ENCODE assay signal across 24 mouse cellular contexts in the genomic region with DNA sequence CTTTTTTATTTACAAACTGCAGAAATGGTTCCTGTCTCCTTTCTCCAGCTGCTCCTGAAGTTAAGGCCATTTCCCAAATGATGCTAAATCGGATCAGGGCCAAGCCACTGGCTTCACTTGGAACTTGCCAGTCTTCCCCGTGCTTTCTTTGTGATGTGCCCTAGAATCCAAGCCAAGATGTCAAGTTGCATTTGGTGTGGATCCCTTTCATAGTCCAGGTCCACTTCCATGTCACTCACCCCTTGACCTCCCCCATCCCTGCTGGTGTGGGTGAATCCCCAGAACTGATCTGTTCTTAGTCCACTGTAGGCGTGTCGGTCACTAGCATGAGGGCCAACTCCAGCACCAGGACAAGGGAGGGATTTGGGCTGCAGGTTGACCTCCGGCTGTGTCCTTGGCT.
"Had no signal": no experiment of that assay in that cellular context is flagged by ENCODE, and none has a peak within 500 bp of the region (broad histone marks: within the 10 kb centered on the region; RNA-seq: fewer than 3 reads in every experiment).

No protein-coding gene starts in this region.

- H3K4me3 ChIP-seq: embryonic facial prominence, embryonic 10.5 days; embryonic facial prominence, embryonic 12.5 days; embryonic facial prominence, embryonic 13.5 days; embryonic facial prominence, embryonic 15.5 days; erythroblast, embryonic 14.5 days; forebrain, embryonic 10.5 days; forebrain, embryonic 12.5 days; forebrain, embryonic 13.5 days; forebrain, embryonic 15.5 days; gastrocnemius, adult 2 months; heart, adult 2 months; heart, embryonic 10.5 days had no signal

- H3K36me3 ChIP-seq: embryonic facial prominence, embryonic 10.5 days; embryonic facial prominence, embryonic 15.5 days; forebrain, embryonic 10.5 days; forebrain, embryonic 12.5 days; forebrain, embryonic 15.5 days; heart, embryonic 10.5 days had no signal

- H3K9ac ChIP-seq: embryonic facial prominence, embryonic 12.5 days; embryonic facial prominence, embryonic 13.5 days; embryonic facial prominence, embryonic 15.5 days; forebrain, embryonic 12.5 days; forebrain, embryonic 13.5 days; forebrain, embryonic 15.5 days; forebrain, postnatal 0 days had no signal

- H3K27ac ChIP-seq: embryonic facial prominence, embryonic 10.5 days; embryonic facial prominence, embryonic 12.5 days; embryonic facial prominence, embryonic 13.5 days; embryonic facial prominence, embryonic 15.5 days; forebrain, embryonic 10.5 days; forebrain, embryonic 12.5 days; forebrain, embryonic 13.5 days; forebrain, embryonic 15.5 days; gastrocnemius, adult 2 months; heart, adult 2 months; heart, embryonic 10.5 days had no signal

- H3K4me2 ChIP-seq: embryonic facial prominence, embryonic 12.5 days; embryonic facial prominence, embryonic 13.5 days; embryonic facial prominence, embryonic 15.5 days; forebrain, embryonic 12.5 days; forebrain, embryonic 13.5 days; forebrain, embryonic 15.5 days had no signal

- H3K9me3 ChIP-seq: embryonic facial prominence, embryonic 10.5 days; embryonic facial prominence, embryonic 12.5 days; embryonic facial prominence, embryonic 13.5 days; embryonic facial prominence, embryonic 15.5 days; forebrain, embryonic 10.5 days; forebrain, embryonic 12.5 days; forebrain, embryonic 13.5 days; forebrain, embryonic 15.5 days; heart, embryonic 10.5 days had no signal

- DNase-seq: cerebellum, postnatal 25 days; cerebellum, postnatal 36 days; embryo, embryonic 11 days; forebrain, postnatal 0 days; gastrocnemius, adult 2 months; gastrocnemius, postnatal 10 days; gastrocnemius, postnatal 14 days; gastrocnemius, postnatal 25 days; gastrocnemius, postnatal 36 days; heart, adult 11 months; heart, adult 18-20 months; heart, adult 2 months had no signal

- H3K27me3 ChIP-seq: embryonic facial prominence, embryonic 12.5 days; embryonic facial prominence, embryonic 13.5 days; embryonic facial prominence, embryonic 15.5 days; forebrain, embryonic 12.5 days had no signal

- ATAC-seq: forebrain, embryonic 13.5 days; forebrain, embryonic 14.5 days; forebrain, embryonic 15.5 days; forebrain, embryonic 16.5 days; forebrain, postnatal 0 days had no signal

- H3K4me1 ChIP-seq: embryonic facial prominence, embryonic 10.5 days; embryonic facial prominence, embryonic 12.5 days; embryonic facial prominence, embryonic 13.5 days; embryonic facial prominence, embryonic 15.5 days; forebrain, embryonic 10.5 days; forebrain, embryonic 12.5 days; forebrain, embryonic 13.5 days; forebrain, embryonic 15.5 days; heart, embryonic 10.5 days had no signal
